Mouse (Mus musculus) ES-Bruce4 (cell line): Measurements from ENCODE around the gene Dvl3.

Experiments used
- CTCF ChIP-seq: IDR thresholded peaks from one replicate; pipeline ENCODE4 v1.8.1; 2011; ENCODE audit warnings: low read depth, low read length
- EP300 ChIP-seq: IDR thresholded peaks from 2 replicates; pipeline ENCODE4 v1.6.1; 2011; ENCODE audit warnings: low read depth, low read length; ENCODE audit not compliant: insufficient read depth
- POLR2A ChIP-seq: IDR thresholded peaks from one replicate; pipeline ENCODE4 v1.8.1; 2011; ENCODE audit warnings: low read length; ENCODE audit not compliant: insufficient read depth

- TF ChIP-seq POLR2A = no peak
- no peak for TF ChIP-seq CTCF
- no peak for TF ChIP-seq EP300
Observed at GRCm38 (mm10) chr16:20470981-20471380, 45.8 kb upstream of the Dvl3 start.
